Mouse (Mus musculus) olfactory bulb, adult 2 months (tissue): ENCODE data around the gene Kcnj16. TPM values are rescaled to one million over a fixed set of nuclear protein-coding genes. Genes with fewer than 3 reads are reported as not detected.
A peak's percentile ranks its signal among the peaks of the same experiment; 100 is the strongest.

Experiments
- H3K27ac ChIP-seq: fragments of 200-500 bp; 2 replicates; pipeline ENCODE4 v1.5.1; 2012; ENCODE audit warnings: low read depth, low read length; ENCODE audit not compliant: insufficient read depth
- H3K4me1 ChIP-seq: fragments of 200-500 bp; 2 replicates; pipeline ENCODE4 v1.6.1; 2012; ENCODE audit warnings: low read length; ENCODE audit not compliant: control insufficient read depth, insufficient read depth
- H3K4me3 ChIP-seq: fragments of 200-500 bp; 2 replicates; pipeline ENCODE4 v1.5.1; 2012; ENCODE audit warnings: mild to moderate bottlenecking, low read depth, low read length, moderate library complexity; ENCODE audit not compliant: insufficient read depth
- CTCF ChIP-seq: fragments of 200-500 bp; IDR thresholded peaks from 2 replicates; pipeline ENCODE4 v1.5.1; 2012; ENCODE audit warnings: low read depth, mild to moderate bottlenecking, low read length, moderate library complexity; ENCODE audit not compliant: insufficient read depth
- POLR2A ChIP-seq: fragments of 200-500 bp; IDR thresholded peaks from 2 replicates; pipeline ENCODE4 v1.6.1; 2012; ENCODE audit warnings: mild to moderate bottlenecking, low read depth, low read length, moderate library complexity; ENCODE audit not compliant: insufficient read depth
- WGBS: fragments of 180-500 bp; shearing (Covaris S2); methylation state at CpG from one replicate; pipeline ENCODE4 v1.1.7; 2018; 5-methylcytosine and 5-hydroxymethylcytosine counted together
- polyA plus RNA-seq: library from polyadenylated mRNA; stranded (reverse); fragments of >200 nt; gene quantifications from 2 replicates; pipeline ENCODE4 v1.2.4, GENCODE M21; 2012; ENCODE audit warnings: low replicate concordance; ENCODE audit not compliant: missing spikeins, insufficient read depth, insufficient read length

Kcnj16 gene
- polyA plus RNA-seq, 1 experiment: not detected

- Histone ChIP-seq H3K4me1 (no peaks in the 10 kb centered on the region), H3K4me3 (no peak overlapping the region), H3K27ac (no peak overlapping the region)
- TF ChIP-seq CTCF: no peak
- TF ChIP-seq POLR2A: no peak
- WGBS: 91% methylated on average over 3 of the region's 3 CpGs
Observed at GRCm38 (mm10) chr11:111054252-111054651, 86.4 kb downstream of the Kcnj16 start.

GRCm38 (mm10) chr11:111054854-111055822 is 87.3 kb downstream of the Kcnj16 start:
- 80% methylated on average over 8 of the region's 8 CpGs for WGBS
- H3K4me1 ChIP-seq: no peaks in the 10 kb centered on the region
- H3K4me3 ChIP-seq: no peak overlapping the region
- H3K27ac ChIP-seq: no peak overlapping the region
- no peak for TF ChIP-seq CTCF
- TF ChIP-seq POLR2A: no peak

- TF ChIP-seq CTCF (no peak), POLR2A (no peak)
- H3K4me3 ChIP-seq: no peak overlapping the region
- H3K27ac ChIP-seq: no peak overlapping the region
- H3K4me1 ChIP-seq: no peaks in the 10 kb centered on the region
- WGBS: 54% methylated on average over 13 of the region's 13 CpGs
Observed at GRCm38 (mm10) chr11:111056030-111056429, 88.2 kb downstream of the Kcnj16 start.

GRCm38 (mm10) chr11:111057435-111057834 is 89.6 kb downstream of the Kcnj16 start:
- TF ChIP-seq CTCF (no peak), POLR2A (no peak)
- no peak overlapping the region for H3K27ac ChIP-seq
- 93% methylated on average over 4 of the region's 4 CpGs for WGBS
- no peak overlapping the region for H3K4me3 ChIP-seq
- H3K4me1 ChIP-seq: no peaks in the 10 kb centered on the region

GRCm38 (mm10) chr11:111059440-111059839 is 91.6 kb downstream of the Kcnj16 start:
- Histone ChIP-seq H3K4me3 (no peak overlapping the region), H3K27ac (no peak overlapping the region), H3K4me1 (no peaks in the 10 kb centered on the region)
- no peak for TF ChIP-seq CTCF
- TF ChIP-seq POLR2A: no peak

GRCm38 (mm10) chr11:111060216-111060615 is 92.4 kb downstream of the Kcnj16 start:
- WGBS: 55% methylated on average over 5 of the region's 5 CpGs
- no peaks in the 10 kb centered on the region for H3K4me1 ChIP-seq
- TF ChIP-seq CTCF (no peak), POLR2A (no peak)
- H3K27ac ChIP-seq: no peak overlapping the region
- no peak overlapping the region for H3K4me3 ChIP-seq

GRCm38 (mm10) chr11:111064751-111065527 is 97.1 kb downstream of the Kcnj16 start:
- under 1% methylated on average over 25 of the region's 25 CpGs for WGBS
- no peaks in the 10 kb centered on the region for H3K4me1 ChIP-seq
- peak overlapping the region; percentile 33 for H3K27ac ChIP-seq
- TF ChIP-seq CTCF: no peak
- no peak for TF ChIP-seq POLR2A
- peak overlapping the region; percentile 69 for H3K4me3 ChIP-seq

GRCm38 (mm10) chr11:111065635-111066298 is 97.9 kb downstream of the Kcnj16 start, which contains the start of gene Kcnj2:
Gene Kcnj2, plus strand, starts transcription at chr11:111066164.
- no peak for TF ChIP-seq CTCF
- TF ChIP-seq POLR2A: peak; percentile 83
- H3K27ac ChIP-seq: peak within 1 kb of the TSS; percentile 62
- WGBS: 0% methylated on average over 28 of the region's 28 CpGs
- H3K4me1 ChIP-seq: no peaks in the 10 kb centered on the region
- H3K4me3 ChIP-seq: peak within 1 kb of the TSS; percentile 69

GRCm38 (mm10) chr11:111066299-111066691 is 98.5 kb downstream of the Kcnj16 start:
- peak overlapping the region; percentile 62 for H3K27ac ChIP-seq
- H3K4me1 ChIP-seq: no peaks in the 10 kb centered on the region
- TF ChIP-seq CTCF: no peak
- no peak for TF ChIP-seq POLR2A
- WGBS: under 1% methylated on average over 9 of the region's 9 CpGs
- H3K4me3 ChIP-seq: peak overlapping the region; percentile 69
